Mouse (Mus musculus) thymus, postnatal 14 days (tissue): Measurements from ENCODE around the gene Madd.

ENCODE experiments used
- DNase-seq: peaks from one replicate; pipeline ENCODE4 v3.0.0; 2021

The Madd gene

GRCm38 (mm10) chr2:91169587-91170322 is 13.9 kb downstream of the Madd start:
- no peak for DNase-seq

- no peak for DNase-seq
Observed at GRCm38 (mm10) chr2:91167629-91168028, 16.0 kb downstream of the Madd start.

GRCm38 (mm10) chr2:91164991-91165390 is 18.6 kb downstream of the Madd start:
- DNase-seq: no peak

GRCm38 (mm10) chr2:91163532-91163931 is 20.1 kb downstream of the Madd start:
- no peak for DNase-seq

GRCm38 (mm10) chr2:91162952-91163351 is 20.7 kb downstream of the Madd start:
- DNase-seq: no peak

GRCm38 (mm10) chr2:91160591-91160990 is 23.0 kb downstream of the Madd start:
- no peak for DNase-seq

GRCm38 (mm10) chr2:91157002-91157752 is 26.5 kb downstream of the Madd start:
- DNase-seq: no peak

- no peak for DNase-seq
Observed at GRCm38 (mm10) chr2:91154091-91154490, 29.5 kb downstream of the Madd start.

- no peak for DNase-seq
Observed at GRCm38 (mm10) chr2:91152885-91153377, 30.7 kb downstream of the Madd start.

- no peak for DNase-seq
Observed at GRCm38 (mm10) chr2:91151331-91151730, 32.3 kb downstream of the Madd start.

- no peak for DNase-seq
Observed at GRCm38 (mm10) chr2:91148101-91148500, 35.5 kb downstream of the Madd start.

- no peak for DNase-seq
Observed at GRCm38 (mm10) chr2:91143401-91143800, 40.2 kb downstream of the Madd start.

GRCm38 (mm10) chr2:91142920-91143319 is 40.7 kb downstream of the Madd start:
- no peak for DNase-seq

GRCm38 (mm10) chr2:91139764-91140163 is 43.9 kb downstream of the Madd start:
- no peak for DNase-seq

- DNase-seq: no peak
Observed at GRCm38 (mm10) chr2:91139311-91139710, 44.3 kb downstream of the Madd start.

GRCm38 (mm10) chr2:91137481-91137880 is 46.2 kb downstream of the Madd start:
- DNase-seq: no peak

GRCm38 (mm10) chr2:91136513-91137412 is 46.9 kb downstream of the Madd start:
- DNase-seq: no peak

- no peak for DNase-seq
Observed at GRCm38 (mm10) chr2:91132035-91132434, 51.6 kb downstream of the Madd start.

- DNase-seq: no peak
Observed at GRCm38 (mm10) chr2:91131251-91131650, 52.4 kb downstream of the Madd start.

GRCm38 (mm10) chr2:91130126-91130525 is 53.5 kb downstream of the Madd start:
- no peak for DNase-seq

GRCm38 (mm10) chr2:91128761-91129160 is 54.9 kb downstream of the Madd start:
- DNase-seq: no peak

GRCm38 (mm10) chr2:91125101-91125500 is 58.5 kb downstream of the Madd start:
- DNase-seq: no peak

- no peak for DNase-seq
Observed at GRCm38 (mm10) chr2:91123521-91123920, 60.1 kb downstream of the Madd start.
